Mouse (Mus musculus) lung, postnatal 0 days (tissue): ENCODE measurements around the gene Dcun1d1.

Source experiments
- CTCF ChIP-seq: IDR thresholded peaks from 2 replicates; pipeline ENCODE4 v1.5.1; 2016; ENCODE audit warnings: antibody characterized with exemption, mild to moderate bottlenecking
- EP300 ChIP-seq: IDR thresholded peaks from 2 replicates; pipeline ENCODE4 v1.6.1; 2016; ENCODE audit warnings: antibody characterized with exemption, mild to moderate bottlenecking, control low read depth

DNA sequence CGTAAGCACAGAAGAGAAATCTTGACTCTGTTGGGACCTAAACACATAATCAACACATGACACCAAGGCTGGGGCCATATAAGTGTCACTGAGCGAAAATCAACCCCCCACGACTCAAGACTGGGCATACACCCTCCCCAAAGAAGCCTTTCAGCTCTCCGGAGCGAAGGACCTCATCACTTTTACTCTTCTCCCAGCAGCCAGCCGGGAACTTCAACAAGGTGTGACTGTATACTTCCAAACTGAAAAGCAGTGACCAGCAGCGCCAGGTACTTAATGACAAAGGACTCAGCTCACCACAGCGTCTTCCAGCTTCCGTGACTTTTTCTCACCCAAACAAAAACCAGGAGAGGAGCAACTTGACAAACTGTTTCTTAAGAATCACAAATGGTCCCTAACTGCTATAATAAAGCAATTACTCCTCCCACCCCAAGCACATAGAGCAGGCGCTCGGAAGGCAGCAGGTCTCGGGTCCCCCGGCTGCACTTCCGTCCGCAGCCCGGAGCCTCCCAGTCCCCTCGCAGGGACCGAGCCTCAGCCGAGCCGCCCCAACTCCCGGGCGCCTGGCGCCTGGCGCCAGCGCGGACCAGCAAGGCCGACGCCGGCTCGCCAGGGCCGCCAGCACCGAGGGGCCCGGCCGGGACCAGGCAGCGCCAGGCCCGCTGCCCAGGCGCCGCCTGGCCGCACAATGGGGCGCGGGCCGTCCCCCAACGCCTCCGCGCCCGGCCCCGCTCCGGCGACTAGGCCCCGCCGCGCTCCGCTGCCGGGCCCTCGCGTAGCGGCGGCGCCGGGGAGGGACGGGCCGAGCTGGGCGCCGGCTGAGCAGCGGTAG is 5.1 kb downstream of the Dcun1d1 start:
- TF ChIP-seq CTCF (no peak), EP300 (no peak)
